Mouse (Mus musculus): ENCODE data around the gene Unc93a2.
"Not testable (repeated sequence)": the region's sequence is repeated elsewhere in the genome, so short reads cannot be mapped to it uniquely, and the experiment has no call there.

DNA sequence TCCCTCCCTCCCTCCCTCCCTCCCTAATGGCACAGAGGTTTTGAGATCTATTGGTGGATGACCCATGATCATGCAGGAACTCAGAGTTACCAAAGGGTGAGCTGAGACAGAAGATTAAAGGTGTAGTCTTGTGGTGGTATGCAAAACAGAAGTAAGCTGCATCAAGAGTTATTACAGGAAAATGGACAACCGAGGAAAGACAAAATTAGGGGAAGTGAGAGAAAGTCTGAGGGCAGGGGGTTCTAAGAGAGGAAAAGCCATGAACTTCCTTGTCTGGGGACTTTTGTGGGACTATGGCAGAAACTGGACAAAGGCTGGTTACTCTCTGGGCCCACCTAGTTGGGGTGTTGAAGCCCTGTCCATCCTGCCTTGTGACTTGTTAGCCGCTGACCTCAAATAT lies 11.0 kb upstream of the Unc93a2 start:
- TF ChIP-seq CTCF (IDR thresholded peaks at IDR 0.05; ENCODE audit: control insufficient read depth, insufficient read depth, insufficient read length); FOSL1 (IDR thresholded peaks at IDR 0.05; ENCODE audit: insufficient read depth, low read length, poor library complexity, severe bottlenecking); MYOG (IDR thresholded peaks at IDR 0.05; ENCODE audit: control insufficient read depth, extremely low read depth, insufficient read length); MYOD1 (IDR thresholded peaks at IDR 0.05; ENCODE audit: control insufficient read depth, insufficient read length, low read depth); USF1 (IDR thresholded peaks at IDR 0.05; ENCODE audit: low read depth); MAX (IDR thresholded peaks at IDR 0.05): not testable (repeated sequence)

Data from C2C12 (cell line).